Mouse (Mus musculus): ENCODE data around the gene Alkbh3.

GRCm38 (mm10) chr2:93954781-93955578 lies 55.6 kb downstream of the Alkbh3 start:
- TF ChIP-seq POLR2A (IDR thresholded peaks at IDR 0.05; ENCODE audit: borderline replicate concordance, control insufficient read depth, low read depth, low read length) (no peak), CTCF (IDR thresholded peaks at IDR 0.05; ENCODE audit: control insufficient read depth, insufficient read depth, low read length) (no peak)

All from bone marrow, adult 2 months (tissue).